Mouse (Mus musculus) bone marrow, adult 2 months (tissue): ENCODE measurements around the gene Rnf115.

ENCODE experiments used
- CTCF ChIP-seq: fragments of 200-500 bp; IDR thresholded peaks from 2 replicates; pipeline ENCODE4 v1.5.1; 2011; ENCODE audit warnings: low read length, control low read depth; ENCODE audit not compliant: control insufficient read depth, insufficient read depth
- POLR2A ChIP-seq: fragments of 200-500 bp; IDR thresholded peaks from 2 replicates; pipeline ENCODE4 v1.6.1; 2011; ENCODE audit warnings: low read depth, mild to moderate bottlenecking, control low read depth, low read length, borderline replicate concordance; ENCODE audit not compliant: control insufficient read depth

- no peak for TF ChIP-seq CTCF
- TF ChIP-seq POLR2A, result no peak
These were observed 11.6 kb upstream of the Rnf115 start for GRCm38 (mm10) chr3:96715854-96716253.
